Mouse (Mus musculus): ENCODE measurements around the gene Olfr914.

- TF ChIP-seq POLR2A (IDR thresholded peaks at IDR 0.05; ENCODE audit: borderline replicate concordance, low read depth, low read length) (no peak), CTCF (IDR thresholded peaks at IDR 0.05; ENCODE audit: low read depth, low read length) (no peak)
Measured at GRCm38 (mm10) chr9:38579878-38580277, 25.0 kb upstream of the Olfr914 start, which contains the start of gene Olfr912.

All from bone marrow macrophage, adult 2 months (primary cell).